In genomic region chr10:40645346-40645745, GRCm38 (mm10) we compare ENCODE assay signal across 26 mouse cellular contexts. TPM values are rescaled to one million over a fixed set of nuclear protein-coding genes. Genes with fewer than 3 reads are reported as not detected.
"Had no signal": no experiment of that assay in that cellular context is flagged by ENCODE, and none has a peak within 500 bp of the region (broad histone marks: within the 10 kb centered on the region; RNA-seq: fewer than 3 reads in every experiment).

No protein-coding gene starts in this region.

- H3K27ac ChIP-seq: gastrocnemius, adult 2 months; heart, embryonic 10.5 days; hindbrain, embryonic 10.5 days; hindbrain, embryonic 13.5 days; hindbrain, embryonic 15.5 days; hindbrain, postnatal 0 days; layer of hippocampus, adult 2 months; limb, embryonic 13.5 days; limb, embryonic 15.5 days; liver, embryonic 12.5 days had no signal

- DNase-seq: gastrocnemius, adult 2 months; gastrocnemius, postnatal 10 days; gastrocnemius, postnatal 25 days; heart, adult 18-20 months; heart, postnatal 10 days; heart, postnatal 4 days; kidney, adult 11 months; kidney, adult 2 months; kidney, adult 9 months; kidney, postnatal 10 days; kidney, postnatal 25 days; kidney, postnatal 4 days; left cerebral cortex, postnatal 4 days had no signal

- H3K4me2 ChIP-seq: heart, embryonic 12.5 days; hindbrain, embryonic 13.5 days; hindbrain, embryonic 15.5 days; limb, embryonic 13.5 days; limb, embryonic 15.5 days; liver, embryonic 12.5 days had no signal

- H3K9ac ChIP-seq: heart, embryonic 12.5 days; hindbrain, embryonic 13.5 days; hindbrain, embryonic 15.5 days; limb, embryonic 13.5 days; limb, embryonic 15.5 days; liver, embryonic 12.5 days had no signal

- H3K4me1 ChIP-seq: heart, embryonic 10.5 days; heart, embryonic 12.5 days; hindbrain, embryonic 10.5 days; hindbrain, embryonic 13.5 days; hindbrain, embryonic 15.5 days; liver, embryonic 12.5 days had no signal

- H3K27me3 ChIP-seq: heart, embryonic 12.5 days; hindbrain, embryonic 15.5 days; limb, embryonic 13.5 days had no signal

- H3K9me3 ChIP-seq: hindbrain, embryonic 13.5 days; hindbrain, embryonic 15.5 days; limb, embryonic 15.5 days; liver, embryonic 12.5 days had no signal

- ATAC-seq: hindbrain, postnatal 0 days; intestine, embryonic 16.5 days; liver, embryonic 12.5 days had no signal

- H3K4me3 ChIP-seq: gastrocnemius, adult 2 months; heart, embryonic 10.5 days; heart, embryonic 12.5 days; hindbrain, embryonic 10.5 days; hindbrain, embryonic 13.5 days; hindbrain, embryonic 15.5 days; layer of hippocampus, adult 2 months; limb, embryonic 13.5 days; limb, embryonic 15.5 days; liver, embryonic 12.5 days had no signal

- H3K36me3 ChIP-seq: heart, embryonic 10.5 days; heart, embryonic 12.5 days; hindbrain, embryonic 10.5 days; hindbrain, embryonic 13.5 days; hindbrain, embryonic 15.5 days; limb, embryonic 13.5 days; limb, embryonic 15.5 days; liver, embryonic 12.5 days had no signal

RNA-seq across cellular contexts. Expression of gene Ddo, which starts 15.5 kb away (rescaled TPM):
- total RNA-seq: granulocyte monocyte progenitor cell, adult 5-6 weeks had no signal

RNA-seq across cellular contexts. Expression of gene Mettl24, which starts 37.7 kb away (rescaled TPM):
- total RNA-seq: hindbrain, postnatal 0 days; liver, adult 2 months had no signal
